28 mouse cellular contexts compared by ENCODE assay signal in the genomic region with DNA sequence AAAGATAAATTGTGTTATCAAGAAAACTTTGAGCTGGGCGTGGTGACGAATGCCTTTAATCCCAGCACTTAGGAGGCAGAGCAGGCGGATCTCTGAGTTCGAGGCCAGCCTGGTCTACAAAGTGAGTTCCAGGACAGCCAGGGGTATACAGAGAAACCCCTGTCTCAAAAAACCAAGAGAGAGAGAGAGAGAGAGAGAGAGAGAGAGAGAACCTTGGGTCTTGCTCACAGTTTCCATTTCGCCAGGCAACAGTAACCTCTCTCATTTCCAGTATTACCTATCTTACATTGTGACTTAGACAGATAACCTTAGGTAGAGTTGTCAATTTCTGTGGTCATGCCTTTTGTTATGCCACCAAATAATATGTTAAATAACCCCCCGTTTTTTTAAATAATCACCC. TPM values are rescaled to one million over a fixed set of nuclear protein-coding genes. Genes with fewer than 3 reads are reported as not detected.
"Had no signal": no experiment of that assay in that cellular context is flagged by ENCODE, and none has a peak within 500 bp of the region (broad histone marks: within the 10 kb centered on the region; RNA-seq: fewer than 3 reads in every experiment).

No protein-coding gene starts in this region.

- H3K36me3 ChIP-seq: limb, embryonic 10.5 days; limb, embryonic 13.5 days; liver, embryonic 12.5 days; liver, embryonic 15.5 days; lung, embryonic 15.5 days; midbrain, embryonic 10.5 days; midbrain, embryonic 13.5 days; neural tube, embryonic 12.5 days; neural tube, embryonic 15.5 days had no signal

- ATAC-seq: liver, embryonic 12.5 days; midbrain, embryonic 13.5 days; midbrain, embryonic 16.5 days had no signal

- DNase-seq: kidney, postnatal 25 days; layer of hippocampus, adult 9-11 months; liver; lung, adult 18-20 months; lung, postnatal 10 days; lung, postnatal 36 days; right cerebral cortex, adult 18-20 months; right cerebral cortex, postnatal 14 days; right cerebral cortex, postnatal 4 days; thymus, adult 18-20 months; thymus, postnatal 4 days had no signal

- H3K27ac ChIP-seq: kidney, postnatal 0 days; layer of hippocampus, adult 2 months; limb, embryonic 10.5 days; limb, embryonic 13.5 days; liver, embryonic 12.5 days; liver, embryonic 15.5 days; lung, embryonic 15.5 days; midbrain, embryonic 10.5 days; midbrain, embryonic 13.5 days; neural tube, embryonic 12.5 days; neural tube, embryonic 15.5 days had no signal

- H3K4me3 ChIP-seq: layer of hippocampus, adult 2 months; limb, embryonic 10.5 days; limb, embryonic 13.5 days; liver, embryonic 12.5 days; liver, embryonic 15.5 days; lung, embryonic 15.5 days; megakaryocyte, embryonic 14.5 days; midbrain, embryonic 10.5 days; midbrain, embryonic 13.5 days; neural tube, embryonic 12.5 days; neural tube, embryonic 15.5 days had no signal

- H3K9me3 ChIP-seq: limb, embryonic 10.5 days; limb, embryonic 13.5 days; liver, embryonic 12.5 days; liver, embryonic 15.5 days; lung, embryonic 15.5 days; megakaryocyte, embryonic 14.5 days; midbrain, embryonic 10.5 days; midbrain, embryonic 13.5 days; neural tube, embryonic 12.5 days; neural tube, embryonic 15.5 days had no signal

- H3K27me3 ChIP-seq: limb, embryonic 13.5 days; liver, embryonic 12.5 days; liver, embryonic 15.5 days; lung, embryonic 15.5 days; megakaryocyte, embryonic 14.5 days; midbrain, embryonic 13.5 days; neural tube, embryonic 12.5 days; neural tube, embryonic 15.5 days had no signal

- H3K4me1 ChIP-seq: limb, embryonic 10.5 days; limb, embryonic 13.5 days; liver, embryonic 12.5 days; liver, embryonic 15.5 days; lung, embryonic 15.5 days; megakaryocyte, embryonic 14.5 days; midbrain, embryonic 10.5 days; midbrain, embryonic 13.5 days; neural tube, embryonic 12.5 days; neural tube, embryonic 15.5 days had no signal

RNA-seq across cellular contexts. Expression of a gene that starts 10.6 kb away (rescaled TPM):
- polyA plus RNA-seq: kidney, embryonic 14.5 days; kidney, postnatal 0 days; limb, embryonic 10.5 days; limb, embryonic 13.5 days; liver, embryonic 12.5 days; midbrain, embryonic 10.5 days; midbrain, embryonic 13.5 days; midbrain, embryonic 16.5 days; neural tube, embryonic 12.5 days; neural tube, embryonic 15.5 days had no signal

RNA-seq across cellular contexts. Expression of a gene that starts 40.2 kb away (rescaled TPM):
- total RNA-seq: layer of hippocampus, adult 2 months; layer of hippocampus, postnatal 25 days; left cerebral cortex, adult 18-20 months; left cerebral cortex, postnatal 25 days had no signal
- polyA plus RNA-seq: midbrain, embryonic 13.5 days; midbrain, embryonic 16.5 days; neural tube, embryonic 12.5 days; neural tube, embryonic 15.5 days had no signal

RNA-seq across cellular contexts. Expression of a gene that starts 53.0 kb away (rescaled TPM):
- total RNA-seq: layer of hippocampus, adult 2 months; layer of hippocampus, postnatal 25 days; left cerebral cortex, adult 18-20 months had no signal
- polyA plus RNA-seq: kidney, embryonic 14.5 days; limb, embryonic 10.5 days; limb, embryonic 13.5 days; liver, embryonic 12.5 days; midbrain, embryonic 10.5 days; midbrain, embryonic 13.5 days; midbrain, embryonic 16.5 days; neural tube, embryonic 12.5 days; neural tube, embryonic 15.5 days had no signal
